Mouse (Mus musculus) liver, embryonic 14.5 days (tissue): ENCODE data around the gene Ndufs7. TPM values are rescaled to one million over a fixed set of nuclear protein-coding genes. Genes with fewer than 3 reads are reported as not detected.

Experiments
- ATAC-seq: fragments of 200-750 bp; cut with Nextera tagmentation; 2 replicates; pipeline ENCODE4 v1.8.0; 2017; ENCODE audit warnings: moderate number of reproducible peaks, mild to moderate bottlenecking, moderate library complexity; ENCODE audit not compliant: insufficient read depth
- DNase-seq, 3 experiments: peaks; one replicate each; pipeline ENCODE4 v3.0.0-alpha.2; 2012 to 2013; ENCODE audit warnings: low read depth in 3 of 3, low spot score in 3 of 3
- H3K27ac ChIP-seq: fragments of 300-500 bp; sonication (generic); 2 replicates; pipeline ENCODE4 v1.5.1; 2014; ENCODE audit warnings: moderate library complexity, mild to moderate bottlenecking, control low read depth, inconsistent platforms
- H3K27me3 ChIP-seq: fragments of 300-500 bp; sonication (generic); 2 replicates; pipeline ENCODE4 v1.6.1; 2014; ENCODE audit warnings: mild to moderate bottlenecking, low read length, moderate library complexity; ENCODE audit not compliant: control insufficient read depth, insufficient read depth
- H3K36me3 ChIP-seq: fragments of 300-500 bp; sonication (generic); replicated peaks from 2 replicates; pipeline ENCODE4 v1.6.1; 2014; ENCODE audit warnings: low read depth; ENCODE audit not compliant: control insufficient read depth, insufficient read depth
- H3K4me1 ChIP-seq, 2 experiments: fragments of 200-500 bp in 1 of 2; fragments of 300-500 bp in 1 of 2; sonication (generic) in 1 of 2; replicated peaks; 2 replicates each; pipeline ENCODE4 v1.6.1; 2012 to 2014; ENCODE audit warnings: antibody characterized with exemption in 1 of 2, inconsistent platforms in 1 of 2, low read length in 1 of 2; ENCODE audit not compliant: control insufficient read depth in 2 of 2, insufficient read depth in 2 of 2
- H3K4me2 ChIP-seq: fragments of 300-500 bp; sonication (generic); 2 replicates; pipeline ENCODE4 v1.6.1; 2014; ENCODE audit warnings: low read depth, mild to moderate bottlenecking, control low read depth, moderate library complexity
- H3K4me3 ChIP-seq, 2 experiments: fragments of 200-500 bp in 1 of 2; fragments of 300-500 bp in 1 of 2; sonication (generic) in 1 of 2; 2 replicates each; pipeline ENCODE4 v1.5.1; 2012 to 2014; ENCODE audit warnings: low read depth in 2 of 2, low read length in 2 of 2, mild to moderate bottlenecking in 2 of 2, control low read depth in 1 of 2, inconsistent platforms in 1 of 2, moderate library complexity in 1 of 2; ENCODE audit not compliant: insufficient read depth in 1 of 2
- H3K9ac ChIP-seq: fragments of 300-500 bp; sonication (generic); replicated peaks from 2 replicates; pipeline ENCODE4 v1.6.1; 2014; ENCODE audit warnings: mild to moderate bottlenecking, control low read depth, moderate library complexity
- H3K9me3 ChIP-seq: fragments of 300-500 bp; sonication (generic); 2 replicates; pipeline ENCODE4 v1.6.1; 2016; ENCODE audit warnings: low read length, mixed read lengths; ENCODE audit not compliant: control insufficient read depth
- CTCF ChIP-seq: IDR thresholded peaks from 2 replicates; pipeline ENCODE4 v1.5.1; 2016; ENCODE audit warnings: antibody characterized with exemption, low read depth, control low read depth
- EP300 ChIP-seq: IDR thresholded peaks from 2 replicates; pipeline ENCODE4 v1.6.1; 2016; ENCODE audit warnings: antibody characterized with exemption, low read depth
- WGBS: fragments of 180-500 bp; shearing (Covaris S2); extraction: QIAGEN DNeasy Blood & Tissue Kit; methylation state at CpG from one replicate; pipeline ENCODE4 v1.1.7; 2014; ENCODE audit not compliant: insufficient replicate concordance; 5-methylcytosine and 5-hydroxymethylcytosine counted together
- polyA plus RNA-seq, 2 experiments: library from polyadenylated mRNA; depleted of rRNA in 1 of 2; stranded (reverse) in 1 of 2; unstranded in 1 of 2; fragments of >200 nt; fragmentation: Nextera tagmentation in 1 of 2; extraction: Ambion mirVana in 1 of 2; gene quantifications; 2 replicates each; pipeline versions ENCODE4 v1.2.1 to v1.2.3; 2012 to 2014

Ndufs7 gene
- polyA plus RNA-seq, 2 experiments, result 189 to 272 TPM

DNA sequence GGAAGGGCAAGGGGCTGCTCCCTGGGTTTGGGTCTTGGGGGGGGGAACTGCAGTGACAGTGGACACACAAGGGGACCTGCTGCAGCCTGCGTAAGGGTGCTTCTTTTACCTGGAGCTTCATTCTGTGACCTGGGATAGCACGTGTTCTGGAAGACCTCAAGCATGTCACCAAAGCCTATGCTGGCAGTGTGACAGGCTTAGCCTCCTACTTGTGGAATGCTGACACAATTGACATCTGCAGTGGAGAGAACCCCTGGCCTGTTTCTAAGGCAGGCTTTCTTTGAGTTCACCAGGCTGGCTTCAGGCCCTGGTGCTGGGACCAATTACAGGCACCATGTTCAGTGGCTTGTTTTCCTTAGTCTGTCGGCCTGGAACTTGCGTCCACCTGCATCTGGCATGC is 45.4 kb downstream of the Ndufs7 start:
- ATAC-seq (no peak), DNase-seq (no peak)
- Histone ChIP-seq H3K36me3 (peaks cover 16% of the 10 kb centered on the region), H3K27me3 (peaks cover 25% of the 10 kb centered on the region), H3K9me3 (no peaks in the 10 kb centered on the region), H3K9ac (no peak overlapping the region), H3K4me3 (no peak overlapping the region), H3K4me2 (no peak overlapping the region), H3K4me1 (peaks cover 9 to 19% of the 10 kb centered on the region in 2 experiments), H3K27ac (no peak overlapping the region)
- TF ChIP-seq CTCF (no peak), EP300 (no peak)
- WGBS, result 84% methylated on average over 4 of the region's 4 CpGs

DNA sequence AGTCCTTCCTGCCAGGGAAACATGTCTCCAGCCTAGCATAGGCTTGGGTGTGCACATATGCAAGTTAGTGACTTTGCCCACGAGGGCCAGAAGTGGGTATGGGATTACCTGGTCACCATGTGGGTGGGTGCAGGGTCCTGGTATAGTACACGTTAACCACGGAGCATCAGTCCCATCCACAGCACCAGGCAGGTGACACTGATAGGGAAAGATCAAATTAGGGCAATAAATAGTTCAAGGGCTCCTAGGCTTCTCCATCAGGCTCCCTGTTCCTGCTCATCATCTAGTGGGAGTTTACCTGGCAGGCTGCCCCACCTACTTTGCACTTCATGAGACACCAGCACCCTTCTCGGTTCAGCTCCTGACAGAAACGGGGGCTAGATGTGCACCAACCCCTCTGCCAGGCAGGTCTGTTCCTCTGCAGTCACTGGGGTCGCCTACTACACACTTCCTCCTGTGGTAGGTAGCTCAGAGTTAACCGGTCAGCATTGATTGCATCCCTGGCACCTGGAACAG is 45.9 kb downstream of the Ndufs7 start:
- Histone ChIP-seq H3K9ac (no peak overlapping the region), H3K4me2 (no peak overlapping the region; the same call in 1 of the 2 replicates)

DNA sequence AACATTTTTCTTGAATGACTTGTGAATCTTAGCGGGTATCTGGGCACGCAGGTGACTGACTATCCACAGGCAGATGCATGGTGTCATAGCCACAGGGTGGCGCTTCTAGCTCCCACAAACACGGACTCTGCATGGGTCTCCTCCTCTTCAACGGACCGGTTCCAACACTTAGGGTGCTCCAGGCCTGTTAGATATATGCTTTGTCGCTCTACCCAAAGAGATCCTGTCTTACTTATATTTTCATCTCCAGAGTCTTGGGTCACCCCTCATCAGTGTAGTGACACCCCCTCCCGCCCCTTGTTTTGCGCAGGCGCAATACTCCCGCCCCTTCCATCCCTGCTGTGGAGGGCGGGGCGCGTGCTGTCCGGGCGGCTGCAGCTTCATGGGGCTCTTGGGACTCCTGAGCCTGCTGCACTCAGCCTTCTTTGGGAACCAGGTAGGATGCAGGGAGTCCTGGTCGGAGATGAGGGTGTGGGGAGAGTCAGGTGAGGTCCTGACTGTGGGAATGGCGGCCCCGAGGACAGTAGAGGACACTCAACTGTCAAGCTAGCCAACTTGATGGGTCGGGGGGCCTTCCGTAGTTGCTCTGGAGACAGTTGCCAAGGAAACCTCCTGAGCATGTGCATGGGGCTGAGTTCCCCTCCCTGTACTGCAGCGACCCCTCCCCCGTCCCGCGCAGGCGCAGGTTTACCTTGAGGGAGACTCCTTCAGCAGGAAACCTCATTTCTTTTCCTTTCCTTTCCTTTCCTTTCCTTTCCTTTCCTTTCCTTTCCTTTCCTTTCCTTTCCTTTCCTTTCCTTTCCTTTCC is 46.9 kb downstream of the Ndufs7 start, which contains the start of gene Apc2:
Apc2 (plus strand) TSS at position 360 of the 808 bp plus-strand sequence.
- Histone ChIP-seq H3K4me1 (peaks cover 9 to 19% of the 10 kb centered on the region in 2 experiments), H3K4me3 (peak within 1 kb of the TSS; percentile 20 to 26; a peak in 3 of 4 replicates), H3K4me2 (peak within 1 kb of the TSS; percentile 43), H3K27ac (no peak within 1 kb of the TSS), H3K9ac (no peak within 1 kb of the TSS), H3K36me3 (peaks cover 16% of the 10 kb centered on the region), H3K27me3 (peaks cover 40% of the 10 kb centered on the region), H3K9me3 (no peaks in the 10 kb centered on the region)
- DNase-seq (peak; percentile 51 to 64 (median 55)), ATAC-seq (peak; percentile 54)
- no peak for TF ChIP-seq EP300
- peak; percentile 86 for TF ChIP-seq CTCF
- 5% methylated on average over 26 of the region's 26 CpGs for WGBS

More for the DNA sequence above, 45.9 kb downstream of the Ndufs7 start:
- WGBS, result 36% methylated on average over 7 of the region's 7 CpGs
- ATAC-seq (no peak), DNase-seq (no peak)
- H3K36me3 ChIP-seq, result peaks cover 16% of the 10 kb centered on the region
- H3K9me3 ChIP-seq, result no peaks in the 10 kb centered on the region
- H3K27ac ChIP-seq, result no peak overlapping the region
- H3K4me1 ChIP-seq, result peaks cover 9 to 19% of the 10 kb centered on the region in 2 experiments
- TF ChIP-seq CTCF (no peak), EP300 (no peak)
- no peak overlapping the region for H3K4me3 ChIP-seq
- H3K27me3 ChIP-seq, result peaks cover 30% of the 10 kb centered on the region

DNA sequence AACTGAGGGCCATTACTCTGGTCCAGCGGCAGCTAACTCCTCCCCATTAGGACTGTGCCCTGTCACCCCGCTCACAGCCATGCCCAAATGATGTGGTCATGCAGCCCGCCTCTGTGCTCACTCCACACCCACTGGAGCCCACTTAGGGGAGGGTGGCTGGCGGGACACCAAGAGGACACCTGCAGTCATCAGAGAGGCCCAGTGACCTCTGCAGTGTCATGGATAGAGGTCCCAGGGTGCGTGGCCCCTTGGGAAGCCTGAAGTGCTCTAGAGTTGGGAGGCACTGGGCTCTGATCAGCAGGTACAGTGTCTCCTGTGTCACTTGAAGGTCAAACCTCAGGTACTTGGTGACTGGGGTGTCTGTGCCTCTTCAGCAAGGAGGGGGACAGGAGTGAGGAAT is 47.9 kb downstream of the Ndufs7 start:
- WGBS, result 68% methylated on average over 5 of the region's 5 CpGs
- peaks cover 50% of the 10 kb centered on the region for H3K27me3 ChIP-seq
- H3K4me3 ChIP-seq, result no peak overlapping the region
- no peaks in the 10 kb centered on the region for H3K9me3 ChIP-seq
- peaks cover 7 to 17% of the 10 kb centered on the region in 2 experiments for H3K4me1 ChIP-seq
- H3K9ac ChIP-seq, result no peak overlapping the region
- no peak overlapping the region for H3K4me2 ChIP-seq
- ATAC-seq (no peak), DNase-seq (no peak)
- peaks cover 16% of the 10 kb centered on the region for H3K36me3 ChIP-seq
- H3K27ac ChIP-seq, result no peak overlapping the region
- no peak for TF ChIP-seq EP300
- TF ChIP-seq CTCF, result no peak

DNA sequence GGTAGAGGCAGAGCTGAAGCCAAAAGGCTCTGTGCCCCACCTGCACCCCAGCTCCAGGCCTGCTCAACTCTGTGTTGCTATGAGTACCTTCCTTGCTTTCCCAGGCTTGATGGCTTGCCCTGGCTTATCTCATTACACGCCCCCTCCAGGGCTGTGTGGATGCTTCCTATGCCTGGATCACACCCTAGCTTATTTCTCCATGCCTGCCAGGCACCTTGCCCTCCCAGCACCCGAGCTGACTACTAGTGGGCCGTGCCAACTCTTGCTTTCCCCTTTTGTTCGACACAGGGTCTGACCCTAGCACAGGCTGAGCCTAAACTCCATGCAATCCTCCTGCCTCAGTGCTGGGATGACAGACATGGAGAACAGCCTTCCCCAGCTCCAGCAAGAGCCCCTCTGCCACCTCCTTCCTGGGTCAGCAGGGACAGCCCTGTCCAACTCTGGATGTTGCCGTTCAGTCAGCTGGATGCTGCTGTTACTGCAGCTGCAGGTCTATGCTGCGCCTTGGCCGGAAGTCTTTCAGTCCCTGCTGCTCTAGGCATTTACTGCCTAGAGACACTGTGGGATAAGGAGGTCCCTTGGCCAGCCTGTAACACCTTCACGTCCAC is 48.7 kb downstream of the Ndufs7 start:
- Histone ChIP-seq H3K9ac (no peak overlapping the region), H3K4me3 (no peak overlapping the region), H3K4me2 (no peak overlapping the region), H3K27ac (no peak overlapping the region), H3K27me3 (peaks cover 53% of the 10 kb centered on the region), H3K9me3 (no peaks in the 10 kb centered on the region), H3K36me3 (peaks cover 16% of the 10 kb centered on the region), H3K4me1 (peaks cover 4 to 14% of the 10 kb centered on the region in 2 experiments; a peak in 3 of 4 replicates)
- no peak for DNase-seq
- 43% methylated on average over 8 of the region's 8 CpGs for WGBS
- TF ChIP-seq EP300 (no peak), CTCF (no peak)
- ATAC-seq, result no peak
